Mouse (Mus musculus) midbrain, embryonic 10.5 days (tissue): ENCODE data around the gene Hspbap1. TPM values are rescaled to one million over a fixed set of nuclear protein-coding genes. Genes with fewer than 3 reads are reported as not detected.
A peak's percentile ranks its signal among the peaks of the same experiment; 100 is the strongest.

ENCODE experiments used
- DNase-seq: peaks from one replicate; pipeline ENCODE4 v3.0.0-alpha.2; 2017; ENCODE audit warnings: low spot score
- H3K27ac ChIP-seq: fragments of 300-500 bp; sonication (generic); replicated peaks from 2 replicates; pipeline ENCODE4 v1.5.1; 2016; ENCODE audit warnings: mild to moderate bottlenecking
- H3K27me3 ChIP-seq: fragments of 300-500 bp; sonication (generic); 2 replicates; pipeline ENCODE4 v1.6.1; 2016; ENCODE audit warnings: low read depth, mild to moderate bottlenecking; ENCODE audit not compliant: poor library complexity, severe bottlenecking
- H3K36me3 ChIP-seq: fragments of 300-500 bp; sonication (generic); 2 replicates; pipeline ENCODE4 v1.6.1; 2016; ENCODE audit warnings: mild to moderate bottlenecking, moderate library complexity
- H3K4me1 ChIP-seq: fragments of 300-500 bp; sonication (generic); 2 replicates; pipeline ENCODE4 v1.6.1; 2016
- H3K4me3 ChIP-seq: fragments of 300-500 bp; sonication (generic); 2 replicates; pipeline ENCODE4 v1.5.1; 2016; ENCODE audit warnings: mild to moderate bottlenecking, moderate library complexity
- H3K9me3 ChIP-seq: fragments of 300-500 bp; sonication (generic); replicated peaks from 2 replicates; pipeline ENCODE4 v1.6.1; 2016; ENCODE audit warnings: mild to moderate bottlenecking
- WGBS: fragments of 180-500 bp; shearing (Covaris S2); methylation state at CpG from one replicate; pipeline ENCODE4 v1.1.7; 2016; 5-methylcytosine and 5-hydroxymethylcytosine counted together
- polyA plus RNA-seq: library from polyadenylated mRNA; unstranded; fragments of >200 nt; fragmentation: Nextera tagmentation; extraction: Ambion mirVana; gene quantifications from 2 replicates; pipeline ENCODE4 v1.2.1, GENCODE M21; 2016

Gene Hspbap1
- polyA plus RNA-seq, 1 experiment from 2014 or later, result 26.0 TPM

GRCm38 (mm10) chr16:35768785-35769642 lies 1.2 kb upstream of the Hspbap1 start, which contains the start of gene Dirc2:
TSS of gene Dirc2 (minus strand) at chr16:35769356.
- peak; percentile 85 for DNase-seq
- H3K27ac ChIP-seq, result peak within 1 kb of the TSS; percentile 87
- WGBS, result under 1% methylated on average over 73 of the region's 78 CpGs
- H3K9me3 ChIP-seq, result no peaks in the 10 kb centered on the region
- peaks cover 40% of the 10 kb centered on the region for H3K4me1 ChIP-seq
- H3K4me3 ChIP-seq, result peak within 1 kb of the TSS; percentile 93
- no peaks in the 10 kb centered on the region for H3K27me3 ChIP-seq
- H3K36me3 ChIP-seq, result peaks cover 3% of the 10 kb centered on the region; the same call in 1 of the 2 replicates

DNA sequence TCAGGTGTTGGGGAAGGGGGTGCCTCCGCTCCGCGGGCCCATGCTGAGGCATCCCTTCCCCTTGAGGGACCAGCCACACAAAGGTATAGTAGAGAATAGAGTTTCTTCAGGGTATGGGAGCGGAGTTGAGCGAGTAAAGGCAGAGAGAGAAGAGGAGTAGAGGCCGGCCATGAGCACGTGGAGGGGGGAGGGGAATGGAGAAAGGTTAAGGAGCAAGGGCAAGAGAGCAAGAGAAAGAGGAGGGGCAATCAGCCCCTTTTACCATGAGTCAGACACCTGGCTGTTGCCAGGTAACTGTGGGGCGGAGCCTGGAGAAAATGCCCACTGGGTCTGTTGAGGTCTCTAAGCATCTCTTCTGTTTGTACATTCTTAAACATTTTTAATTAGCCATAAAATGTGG lies 966 bp downstream of the Hspbap1 start:
- Histone ChIP-seq H3K9me3 (no peaks in the 10 kb centered on the region), H3K36me3 (peaks cover 3% of the 10 kb centered on the region; the same call in 1 of the 2 replicates), H3K27ac (no peak overlapping the region), H3K4me3 (peak overlapping the region; percentile 93), H3K4me1 (peaks cover 40% of the 10 kb centered on the region), H3K27me3 (no peaks in the 10 kb centered on the region)
- DNase-seq, result no peak
- 17% methylated on average over 8 of the region's 8 CpGs for WGBS

DNA sequence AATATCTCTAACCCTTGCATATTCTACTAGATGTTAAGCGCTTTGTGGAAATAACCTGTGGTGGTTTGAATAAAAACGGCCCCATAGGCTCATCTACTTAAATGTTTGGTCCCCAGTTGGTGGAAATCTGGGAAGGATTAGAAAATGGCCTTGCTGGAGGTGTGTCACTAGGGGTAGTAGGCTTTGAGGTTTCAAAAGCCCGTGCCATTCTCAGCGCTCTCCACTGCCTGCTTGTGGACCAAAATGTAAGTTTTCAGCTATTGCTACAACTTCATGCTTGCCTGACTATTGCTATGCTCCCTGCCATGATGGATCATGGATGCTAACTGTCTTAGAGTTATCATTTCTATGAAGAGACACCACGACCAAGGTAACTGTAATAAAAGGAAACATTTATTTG lies 1.4 kb downstream of the Hspbap1 start:
- Histone ChIP-seq H3K36me3 (peaks cover 3% of the 10 kb centered on the region; the same call in 1 of the 2 replicates), H3K4me3 (peak overlapping the region; percentile 93; the same call in 1 of the 2 replicates), H3K4me1 (peaks cover 40% of the 10 kb centered on the region), H3K27me3 (no peaks in the 10 kb centered on the region), H3K27ac (no peak overlapping the region), H3K9me3 (no peaks in the 10 kb centered on the region)
- 88% methylated on average over 5 of the region's 5 CpGs for WGBS
- DNase-seq, result no peak

- Histone ChIP-seq H3K4me1 (peaks cover 38% of the 10 kb centered on the region), H3K27me3 (no peaks in the 10 kb centered on the region), H3K4me3 (no peak overlapping the region), H3K9me3 (no peaks in the 10 kb centered on the region), H3K36me3 (peaks cover 3% of the 10 kb centered on the region; the same call in 1 of the 2 replicates), H3K27ac (no peak overlapping the region)
- 88% methylated on average over 5 of the region's 5 CpGs for WGBS
- DNase-seq, result no peak
These were observed 2.4 kb downstream of the Hspbap1 start for GRCm38 (mm10) chr16:35772598-35772997.

DNA sequence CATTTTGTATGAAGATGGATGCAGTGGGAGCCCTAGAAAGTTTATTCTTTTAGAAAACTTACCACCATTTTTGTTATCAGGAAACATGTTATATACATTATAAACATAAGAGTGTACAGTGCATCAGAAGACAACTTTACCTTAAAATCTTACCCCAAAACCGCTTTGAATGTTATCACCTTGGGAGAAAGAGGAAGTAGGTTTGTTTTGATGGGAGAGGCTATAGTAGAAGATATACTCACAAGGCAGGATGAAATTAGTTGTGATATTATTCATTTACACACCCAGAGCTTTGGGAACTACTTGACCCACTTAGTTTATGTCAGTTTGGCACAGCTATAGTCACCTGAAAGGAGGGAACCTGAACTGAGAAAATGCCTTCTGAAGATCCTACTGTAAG lies 5.7 kb downstream of the Hspbap1 start:
- no peak overlapping the region for H3K4me3 ChIP-seq
- H3K4me1 ChIP-seq, result peaks cover 9% of the 10 kb centered on the region
- peaks cover 3% of the 10 kb centered on the region; the same call in 1 of the 2 replicates for H3K36me3 ChIP-seq
- DNase-seq, result no peak
- H3K27me3 ChIP-seq, result no peaks in the 10 kb centered on the region
- no peak overlapping the region for H3K27ac ChIP-seq
- 93% methylated on average over 1 of the region's 1 CpGs for WGBS
- H3K9me3 ChIP-seq, result no peaks in the 10 kb centered on the region

DNA sequence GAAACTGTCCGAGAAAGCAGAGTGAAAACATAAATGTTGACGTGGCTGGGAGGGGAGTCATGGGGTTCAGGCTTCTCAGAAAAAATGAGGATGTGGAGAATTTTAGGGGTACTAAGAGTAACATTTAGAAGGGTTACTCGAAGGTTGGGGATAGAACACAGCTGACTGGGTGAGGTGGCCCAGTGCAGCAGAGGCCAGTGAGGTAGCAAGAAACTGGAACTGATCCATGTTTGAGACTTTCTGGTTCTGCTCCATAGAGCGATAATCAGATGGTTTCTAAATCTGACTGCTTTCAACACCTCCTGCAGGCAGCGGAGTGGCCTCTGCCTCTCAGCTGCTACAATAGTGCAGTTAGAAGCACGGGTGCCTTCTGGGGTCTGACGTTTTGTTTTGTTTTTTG lies 6.6 kb downstream of the Hspbap1 start:
- Histone ChIP-seq H3K4me1 (peaks cover under 1% of the 10 kb centered on the region), H3K36me3 (peaks cover 3% of the 10 kb centered on the region; the same call in 1 of the 2 replicates), H3K27ac (no peak overlapping the region), H3K9me3 (no peaks in the 10 kb centered on the region), H3K27me3 (no peaks in the 10 kb centered on the region), H3K4me3 (no peak overlapping the region)
- WGBS, result 94% methylated on average over 7 of the region's 7 CpGs
- no peak for DNase-seq

GRCm38 (mm10) chr16:35777768-35778167 lies 7.6 kb downstream of the Hspbap1 start:
- DNase-seq, result no peak
- Histone ChIP-seq H3K4me3 (no peak overlapping the region), H3K36me3 (peaks cover 2% of the 10 kb centered on the region; the same call in 1 of the 2 replicates), H3K9me3 (no peaks in the 10 kb centered on the region), H3K27me3 (no peaks in the 10 kb centered on the region), H3K4me1 (no peaks in the 10 kb centered on the region), H3K27ac (no peak overlapping the region)
- 95% methylated on average over 4 of the region's 4 CpGs for WGBS

DNA sequence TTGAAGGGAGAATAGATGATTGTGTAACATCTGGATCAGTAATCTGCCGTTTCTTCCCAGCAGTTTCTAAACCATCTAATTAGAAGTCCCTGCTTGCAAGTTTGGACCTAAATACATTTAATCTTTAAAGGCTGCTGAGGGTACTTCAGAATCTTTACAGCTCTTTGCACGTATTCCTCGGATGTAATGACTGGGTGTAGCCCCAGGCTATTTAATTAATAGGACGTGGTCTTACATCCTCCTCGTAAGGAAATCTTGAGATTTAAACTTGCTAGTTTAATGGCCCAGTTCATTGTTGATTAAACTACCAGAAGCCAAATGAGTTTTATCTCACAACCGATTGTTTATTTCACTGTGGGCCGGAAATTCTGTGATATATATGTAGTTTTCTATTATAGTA lies 9.5 kb downstream of the Hspbap1 start:
- H3K9me3 ChIP-seq, result no peaks in the 10 kb centered on the region
- no peaks in the 10 kb centered on the region for H3K27me3 ChIP-seq
- no peak for DNase-seq
- H3K4me3 ChIP-seq, result no peak overlapping the region
- no peaks in the 10 kb centered on the region for H3K36me3 ChIP-seq
- no peaks in the 10 kb centered on the region for H3K4me1 ChIP-seq
- no peak overlapping the region for H3K27ac ChIP-seq
- WGBS, result 92% methylated on average over 7 of the region's 7 CpGs

DNA sequence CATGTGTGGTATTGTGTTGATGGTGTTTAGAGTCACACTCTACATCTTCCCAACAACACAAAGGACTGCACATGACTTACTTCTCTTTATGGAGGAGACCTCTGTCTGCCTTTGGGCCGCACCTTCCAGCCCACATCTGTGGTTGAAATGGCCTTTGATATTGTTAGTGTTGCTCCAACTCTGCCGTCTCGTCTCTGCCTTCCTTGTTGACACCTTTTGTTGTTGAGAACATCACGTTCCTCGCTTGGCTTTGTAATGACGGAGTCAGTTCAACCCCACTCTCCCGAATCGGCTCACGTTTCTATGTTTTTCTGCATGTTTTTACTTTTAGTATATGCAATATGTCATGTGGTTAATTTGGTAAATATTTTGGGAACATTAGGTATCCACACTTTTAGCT lies 10.9 kb downstream of the Hspbap1 start:
- Histone ChIP-seq H3K4me1 (no peaks in the 10 kb centered on the region), H3K27ac (no peak overlapping the region), H3K4me3 (no peak overlapping the region), H3K9me3 (no peaks in the 10 kb centered on the region), H3K36me3 (no peaks in the 10 kb centered on the region), H3K27me3 (no peaks in the 10 kb centered on the region)
- WGBS, result 92% methylated on average over 9 of the region's 9 CpGs
- DNase-seq, result no peak

DNA sequence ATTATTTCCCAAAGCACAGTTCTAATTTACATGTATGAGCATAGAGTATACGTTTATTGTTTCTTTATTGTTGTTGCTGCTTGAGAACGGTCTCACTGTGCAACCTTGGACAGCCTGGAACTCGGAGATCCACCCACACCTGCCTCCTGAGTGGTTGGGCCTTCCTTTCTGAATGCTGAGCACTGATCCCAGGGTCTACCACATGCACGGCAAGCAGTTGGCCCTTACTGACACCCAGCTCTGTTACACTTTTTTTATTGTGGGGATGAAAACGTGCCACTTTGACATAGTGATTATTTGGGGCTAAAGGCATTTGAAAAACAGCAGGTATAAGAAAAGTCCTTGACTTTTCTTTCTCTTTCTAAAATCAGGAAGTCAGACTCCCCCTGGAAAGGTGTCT lies 11.5 kb downstream of the Hspbap1 start:
- 91% methylated on average over 5 of the region's 5 CpGs for WGBS
- DNase-seq, result no peak
- Histone ChIP-seq H3K27ac (no peak overlapping the region), H3K36me3 (no peaks in the 10 kb centered on the region), H3K27me3 (no peaks in the 10 kb centered on the region), H3K9me3 (no peaks in the 10 kb centered on the region), H3K4me1 (no peaks in the 10 kb centered on the region), H3K4me3 (no peak overlapping the region)

- WGBS, result 92% methylated on average over 13 of the region's 13 CpGs
- no peak overlapping the region for H3K27ac ChIP-seq
- peaks cover 5% of the 10 kb centered on the region; the same call in 1 of the 2 replicates for H3K36me3 ChIP-seq
- DNase-seq, result no peak
- H3K9me3 ChIP-seq, result no peaks in the 10 kb centered on the region
- H3K4me3 ChIP-seq, result no peak overlapping the region
- no peaks in the 10 kb centered on the region for H3K27me3 ChIP-seq
- peaks cover 6% of the 10 kb centered on the region for H3K4me1 ChIP-seq
These were observed 12.5 kb downstream of the Hspbap1 start for GRCm38 (mm10) chr16:35782451-35783206.

- no peaks in the 10 kb centered on the region for H3K9me3 ChIP-seq
- H3K27ac ChIP-seq, result no peak overlapping the region
- H3K4me3 ChIP-seq, result no peak overlapping the region
- H3K27me3 ChIP-seq, result no peaks in the 10 kb centered on the region
- H3K36me3 ChIP-seq, result peaks cover 10% of the 10 kb centered on the region
- no peak for DNase-seq
- peaks cover 8% of the 10 kb centered on the region for H3K4me1 ChIP-seq
- 90% methylated on average over 3 of the region's 3 CpGs for WGBS
These were observed 13.0 kb downstream of the Hspbap1 start for GRCm38 (mm10) chr16:35783207-35783573.
